Mouse (Mus musculus): ENCODE data around the gene Mrnip. TPM values are rescaled to one million over a fixed set of nuclear protein-coding genes. Genes with fewer than 3 reads are reported as not detected.

The Mrnip gene
- polyA plus RNA-seq, 1 experiment from 2014 or later, result 36.7 TPM

DNA sequence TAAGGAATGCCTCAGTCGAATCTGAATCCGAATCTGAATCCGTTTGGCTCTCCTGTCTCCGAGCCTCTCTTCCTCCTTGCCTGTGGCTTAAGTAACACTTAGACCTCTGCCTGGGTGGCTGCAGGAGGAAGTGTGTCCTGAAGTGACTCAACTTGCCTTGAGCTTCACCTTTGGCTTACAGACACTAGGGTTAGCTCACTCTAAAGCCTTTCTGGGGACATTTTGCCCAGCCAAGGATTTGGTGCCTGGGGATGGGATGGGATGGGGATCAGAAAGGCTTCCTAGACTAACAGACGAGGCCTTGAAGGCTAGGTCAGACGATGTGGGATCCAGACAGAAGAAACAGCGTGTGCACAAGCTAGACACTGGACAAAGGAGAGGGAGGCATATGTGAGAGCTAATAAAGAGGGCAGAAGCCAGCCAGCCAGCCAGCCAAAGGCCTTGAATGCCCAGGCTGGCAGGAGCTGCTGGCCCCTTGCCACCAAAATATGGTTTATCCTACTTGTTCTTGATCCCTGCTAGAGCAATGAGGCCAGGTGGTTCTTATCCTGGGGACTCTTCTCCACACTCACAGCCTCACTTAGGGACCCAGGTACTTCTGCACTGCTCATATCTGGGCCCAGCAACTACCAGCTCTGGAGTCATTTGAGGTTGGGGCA is 55.1 kb downstream of the Mrnip start:
- 53% methylated on average over 7 of the region's 7 CpGs for WGBS
- Histone ChIP-seq H3K9me3 (replicated peaks) (no peaks in the 10 kb centered on the region), H3K4me2 (no peak overlapping the region), H3K4me3 (replicated peaks) (no peak overlapping the region), H3K27me3 (replicated peaks) (peaks cover 2% of the 10 kb centered on the region; the same call in 1 of the 2 replicates), H3K27ac (replicated peaks) (no peak overlapping the region), H3K4me1 (peaks cover 43% of the 10 kb centered on the region), H3K9ac (replicated peaks) (no peak overlapping the region), H3K36me3 (peaks cover 29% of the 10 kb centered on the region)
- ATAC-seq (ENCODE audit: low FRiP score), result no peak

DNA sequence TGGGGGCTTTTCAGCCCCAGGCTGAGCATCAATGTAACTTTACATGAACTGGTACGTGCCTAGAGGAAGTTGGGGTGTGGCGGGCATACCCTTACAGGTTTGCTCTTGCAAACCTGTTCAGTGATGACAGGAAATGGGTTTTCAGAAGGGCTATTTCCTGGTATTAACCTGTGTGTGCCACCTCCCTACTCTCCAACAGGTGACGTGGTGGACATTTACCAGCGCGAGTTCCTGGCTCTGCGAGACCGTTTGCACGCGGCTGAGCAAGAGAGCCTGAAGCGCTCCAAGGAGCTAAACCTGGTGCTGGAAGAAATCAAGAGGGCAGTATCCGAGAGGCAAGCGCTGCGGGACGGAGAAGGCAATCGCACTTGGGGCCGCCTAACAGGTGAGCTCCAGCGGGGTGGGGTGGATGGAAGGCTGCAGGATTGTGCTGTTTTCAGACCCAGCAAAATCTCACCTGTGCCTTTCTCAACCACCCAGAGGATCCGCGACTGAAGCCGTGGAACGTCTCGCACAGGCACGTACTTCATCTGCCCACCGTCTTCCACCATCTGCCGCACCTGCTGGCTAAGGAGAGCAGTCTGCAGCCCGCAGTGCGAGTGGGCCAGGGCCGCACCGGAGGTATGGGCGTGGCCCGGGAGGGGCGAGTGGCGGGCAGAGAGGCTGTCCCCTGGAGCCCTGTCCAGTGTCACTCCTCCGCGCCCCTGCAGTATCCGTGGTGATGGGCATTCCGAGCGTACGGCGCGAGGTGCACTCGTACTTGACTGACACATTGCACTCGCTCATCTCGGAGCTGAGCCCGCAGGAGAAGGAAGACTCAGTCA is 56.4 kb downstream of the Mrnip start:
- no peak for ATAC-seq (ENCODE audit: low FRiP score)
- WGBS, result 25% methylated on average over 45 of the region's 45 CpGs
- H3K4me1 ChIP-seq, result peaks cover 44% of the 10 kb centered on the region
- no peak overlapping the region for H3K27ac ChIP-seq (replicated peaks)
- H3K9me3 ChIP-seq (replicated peaks), result no peaks in the 10 kb centered on the region
- H3K4me3 ChIP-seq (replicated peaks), result no peak overlapping the region
- peak overlapping the region; percentile 38 for H3K4me2 ChIP-seq
- H3K36me3 ChIP-seq, result peaks cover 36% of the 10 kb centered on the region
- H3K27me3 ChIP-seq (replicated peaks), result peaks cover 5% of the 10 kb centered on the region; the same call in 1 of the 2 replicates
- no peak overlapping the region for H3K9ac ChIP-seq (replicated peaks)

DNA sequence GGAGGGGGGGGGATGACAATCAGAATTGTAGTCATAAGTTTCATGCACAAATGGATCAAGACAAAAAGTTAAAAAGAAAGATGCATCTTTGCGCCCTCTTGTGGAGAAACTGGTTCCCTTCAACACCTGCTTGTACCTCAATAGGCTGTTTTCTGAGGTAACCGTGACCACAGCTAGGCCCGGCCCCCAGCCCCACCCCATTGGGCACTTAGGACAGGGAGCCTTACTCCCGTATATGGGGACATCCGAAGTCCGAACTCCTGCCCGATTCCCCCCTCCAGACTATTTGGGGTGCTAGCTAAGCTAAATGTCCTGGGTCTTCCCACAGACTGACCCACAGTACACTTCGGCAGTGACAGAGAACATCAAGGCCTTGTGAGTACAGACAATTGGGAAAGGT is 57.2 kb downstream of the Mrnip start:
- ATAC-seq (ENCODE audit: low FRiP score), result no peak

DNA sequence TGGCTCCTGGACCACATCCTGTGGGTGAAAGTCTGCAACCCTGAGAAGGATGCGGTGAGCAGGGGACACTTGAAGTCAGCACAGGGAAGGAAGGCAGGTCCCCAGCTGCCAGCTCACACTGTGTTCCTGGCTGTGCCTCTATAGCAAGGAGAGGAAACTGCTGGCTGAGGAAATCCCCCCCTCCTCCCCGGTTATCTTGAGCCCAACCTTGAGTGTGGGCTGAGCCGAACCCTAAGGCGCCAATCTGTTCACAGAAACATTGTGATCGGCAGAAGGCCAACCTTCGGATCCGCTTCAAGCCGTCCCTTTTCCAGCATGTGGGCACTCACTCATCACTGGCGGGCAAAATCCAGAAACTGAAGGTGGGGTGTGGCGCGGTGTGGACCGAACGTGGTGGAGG is 58.8 kb downstream of the Mrnip start:
- no peak overlapping the region for H3K4me2 ChIP-seq
- H3K27me3 ChIP-seq (replicated peaks), result peaks cover 16% of the 10 kb centered on the region; the same call in 1 of the 2 replicates
- ATAC-seq (ENCODE audit: low FRiP score), result no peak
- H3K4me3 ChIP-seq (replicated peaks), result no peak overlapping the region
- WGBS, result 93% methylated on average over 13 of the region's 13 CpGs
- H3K9ac ChIP-seq (replicated peaks), result no peak overlapping the region
- peaks cover 36% of the 10 kb centered on the region for H3K36me3 ChIP-seq
- H3K27ac ChIP-seq (replicated peaks), result no peak overlapping the region
- H3K4me1 ChIP-seq, result peaks cover 40% of the 10 kb centered on the region
- H3K9me3 ChIP-seq (replicated peaks), result no peaks in the 10 kb centered on the region

More for the DNA sequence above, 57.2 kb downstream of the Mrnip start:
- Histone ChIP-seq H3K27ac (replicated peaks) (no peak overlapping the region), H3K9ac (replicated peaks) (no peak overlapping the region), H3K4me3 (replicated peaks) (no peak overlapping the region), H3K4me1 (peaks cover 44% of the 10 kb centered on the region), H3K27me3 (replicated peaks) (peaks cover 5% of the 10 kb centered on the region; the same call in 1 of the 2 replicates), H3K4me2 (peak overlapping the region; percentile 38), H3K9me3 (replicated peaks) (no peaks in the 10 kb centered on the region), H3K36me3 (peaks cover 36% of the 10 kb centered on the region)
- WGBS, result 16% methylated on average over 8 of the region's 8 CpGs

DNA sequence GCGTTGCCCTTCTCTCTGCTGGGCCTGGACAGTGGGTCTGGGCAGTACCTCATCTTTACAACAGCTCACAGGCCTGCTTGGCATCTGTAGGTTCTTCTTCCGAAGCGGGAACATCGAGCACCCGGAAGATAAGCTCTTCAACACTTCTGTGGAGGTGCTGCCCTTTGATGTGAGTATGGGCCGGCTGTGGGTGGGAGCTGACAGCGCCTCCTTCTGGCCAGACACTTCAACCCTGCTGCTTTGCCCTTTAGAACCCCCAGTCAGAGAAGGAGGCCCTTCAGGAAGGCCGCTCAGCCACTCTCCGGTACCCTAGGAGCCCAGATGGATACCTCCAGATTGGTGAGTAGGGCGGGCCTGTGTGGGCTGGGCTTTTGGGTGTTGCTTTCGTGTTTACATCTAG is 59.7 kb downstream of the Mrnip start:
- Histone ChIP-seq H3K36me3 (peaks cover 36% of the 10 kb centered on the region), H3K9me3 (replicated peaks) (no peaks in the 10 kb centered on the region), H3K4me2 (no peak overlapping the region), H3K4me1 (peaks cover 32% of the 10 kb centered on the region), H3K4me3 (replicated peaks) (no peak overlapping the region), H3K27me3 (replicated peaks) (peaks cover 26% of the 10 kb centered on the region; the same call in 1 of the 2 replicates), H3K27ac (replicated peaks) (no peak overlapping the region), H3K9ac (replicated peaks) (no peak overlapping the region)
- WGBS, result 90% methylated on average over 11 of the region's 11 CpGs
- ATAC-seq (ENCODE audit: low FRiP score), result no peak

DNA sequence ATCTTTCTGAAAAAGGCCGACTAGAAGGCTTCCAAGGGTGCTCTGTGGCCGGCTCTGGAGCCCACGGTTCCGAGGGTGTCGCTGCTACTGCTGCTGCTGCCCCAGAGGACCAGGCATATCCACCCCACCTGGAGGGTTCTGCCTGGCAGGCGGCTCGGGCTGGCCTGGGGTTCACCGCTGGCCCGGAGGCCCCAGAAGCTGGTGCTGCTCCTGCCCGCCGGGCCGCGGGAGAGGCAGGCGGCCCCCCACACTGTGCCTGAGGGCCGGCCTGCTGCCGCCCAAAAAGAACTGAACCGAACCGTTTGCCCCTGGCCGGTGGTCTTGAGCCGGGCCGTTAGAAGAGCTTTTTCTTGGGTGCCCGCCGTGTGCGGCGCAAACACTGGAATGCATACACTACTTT is 60.4 kb downstream of the Mrnip start:
- no peak overlapping the region for H3K4me3 ChIP-seq (replicated peaks)
- H3K36me3 ChIP-seq, result peaks cover 36% of the 10 kb centered on the region
- H3K4me1 ChIP-seq, result peaks cover 26% of the 10 kb centered on the region
- no peak overlapping the region for H3K9ac ChIP-seq (replicated peaks)
- peaks cover 28% of the 10 kb centered on the region; the same call in 1 of the 2 replicates for H3K27me3 ChIP-seq (replicated peaks)
- H3K9me3 ChIP-seq (replicated peaks), result no peaks in the 10 kb centered on the region
- WGBS, result 95% methylated on average over 25 of the region's 25 CpGs
- H3K4me2 ChIP-seq, result no peak overlapping the region
- H3K27ac ChIP-seq (replicated peaks), result no peak overlapping the region
- no peak for ATAC-seq (ENCODE audit: low FRiP score)

DNA sequence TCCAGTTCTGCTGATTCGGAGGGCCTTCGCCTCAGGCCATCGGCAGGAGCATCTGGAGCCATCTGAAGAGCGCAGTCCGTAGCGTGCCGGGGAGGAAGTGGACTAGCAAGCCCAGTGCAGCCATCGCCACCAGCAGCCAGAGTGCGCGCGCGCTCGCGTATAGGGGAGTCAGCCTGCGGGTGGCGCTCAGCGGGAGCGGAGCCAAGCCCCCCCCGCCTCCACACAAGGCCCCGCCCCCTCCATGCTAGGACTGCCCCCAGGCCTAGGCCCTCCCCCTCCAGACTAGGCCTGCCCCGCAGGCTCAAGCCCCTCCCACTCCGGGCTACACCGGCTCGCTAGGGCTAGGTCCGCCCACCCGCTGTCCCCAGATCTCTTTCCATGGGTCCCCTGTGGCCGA is 62.3 kb downstream of the Mrnip start:
- WGBS, result under 1% methylated on average over 22 of the region's 27 CpGs
- Histone ChIP-seq H3K36me3 (peaks cover 35% of the 10 kb centered on the region), H3K27me3 (replicated peaks) (peaks cover 28% of the 10 kb centered on the region; the same call in 1 of the 2 replicates), H3K4me2 (peak overlapping the region; percentile 96), H3K4me3 (replicated peaks) (peak overlapping the region; percentile 61), H3K27ac (replicated peaks) (no peak overlapping the region), H3K9ac (replicated peaks) (peak overlapping the region; percentile 49), H3K4me1 (peaks cover 20% of the 10 kb centered on the region), H3K9me3 (replicated peaks) (no peaks in the 10 kb centered on the region)
- peak; percentile 89 for ATAC-seq (ENCODE audit: low FRiP score)

DNA sequence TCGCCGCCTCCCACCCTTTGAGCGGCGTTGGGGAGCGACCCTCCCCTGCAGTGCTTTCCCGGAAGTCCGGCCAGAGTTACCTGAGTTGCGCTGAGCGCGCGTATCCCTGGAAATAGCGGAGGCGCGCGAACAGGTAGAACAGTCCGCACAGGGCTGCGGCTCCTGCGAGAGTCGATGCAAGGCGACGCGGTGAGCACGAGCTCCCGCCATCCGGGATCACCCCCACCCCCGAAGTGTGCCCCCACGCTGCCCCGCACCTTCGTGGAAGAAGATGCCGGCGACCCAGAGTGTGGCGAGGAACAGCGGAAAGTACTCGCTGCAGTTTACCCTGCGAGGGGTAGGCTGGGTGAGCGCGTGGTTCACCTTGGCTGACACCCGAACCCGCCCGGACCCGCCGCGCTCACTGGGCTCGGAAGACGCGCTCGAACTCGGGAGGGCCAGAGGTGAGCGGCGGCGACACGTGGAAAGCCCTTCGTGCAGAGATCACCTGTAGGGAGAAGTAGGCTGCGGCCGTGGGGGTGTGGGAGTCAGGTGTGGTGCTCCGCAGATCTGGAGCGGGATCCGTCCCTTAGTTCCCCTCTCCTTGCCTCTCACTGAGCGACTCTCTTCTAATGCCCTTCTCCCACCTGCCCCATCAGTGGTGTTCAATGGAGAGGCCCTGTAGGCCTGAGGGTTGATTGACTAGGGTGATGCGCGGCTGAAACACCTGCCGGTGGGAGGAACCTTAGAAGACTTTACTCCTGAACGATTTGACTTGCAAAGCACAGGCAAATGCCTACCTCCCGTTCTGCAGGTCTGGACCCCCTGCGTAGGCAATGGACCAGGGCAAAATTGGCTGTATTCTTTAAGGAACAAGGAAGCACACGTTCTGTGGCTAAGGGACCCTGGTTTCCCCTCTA is 62.9 kb downstream of the Mrnip start:
- peaks cover 28% of the 10 kb centered on the region for H3K36me3 ChIP-seq
- H3K4me1 ChIP-seq, result peaks cover 20% of the 10 kb centered on the region
- H3K4me2 ChIP-seq, result peak overlapping the region; percentile 96
- WGBS, result 2% methylated on average over 66 of the region's 66 CpGs
- no peaks in the 10 kb centered on the region for H3K9me3 ChIP-seq (replicated peaks)
- no peak overlapping the region for H3K27ac ChIP-seq (replicated peaks)
- ATAC-seq (ENCODE audit: low FRiP score), result peak; percentile 39
- peaks cover 28% of the 10 kb centered on the region; the same call in 1 of the 2 replicates for H3K27me3 ChIP-seq (replicated peaks)
- H3K9ac ChIP-seq (replicated peaks), result peak overlapping the region; percentile 49
- H3K4me3 ChIP-seq (replicated peaks), result peak overlapping the region; percentile 61

DNA sequence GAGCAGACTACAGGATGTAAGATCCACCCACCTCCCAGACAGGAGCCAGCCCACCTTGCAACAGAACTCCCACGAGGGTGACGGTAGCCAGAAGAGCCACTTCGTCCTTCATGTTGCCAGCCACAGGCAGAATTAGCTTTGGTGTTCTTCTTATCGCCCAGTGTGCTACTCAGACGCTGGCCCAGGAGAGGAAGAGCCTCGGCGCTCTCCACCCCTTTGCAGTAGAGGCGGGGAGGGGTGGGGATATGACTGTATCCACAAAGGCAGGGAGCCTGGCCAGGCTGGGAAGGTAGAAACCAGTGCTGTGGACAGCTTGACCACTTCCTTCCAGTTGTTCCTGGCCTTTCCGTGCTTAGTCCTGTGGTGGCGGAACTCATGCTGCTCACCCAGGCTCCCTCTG is 64.1 kb downstream of the Mrnip start, which contains the start of gene Ltc4s:
Ltc4s (minus strand) TSS at position 293 of the 400 bp plus-strand sequence.
- H3K4me2 ChIP-seq, result peak within 1 kb of the TSS; percentile 96
- no peak within 1 kb of the TSS for H3K9ac ChIP-seq (replicated peaks)
- no peak within 1 kb of the TSS for H3K27ac ChIP-seq (replicated peaks)
- peaks cover 17% of the 10 kb centered on the region for H3K36me3 ChIP-seq
- no peak for ATAC-seq (ENCODE audit: low FRiP score)
- H3K4me3 ChIP-seq (replicated peaks), result peak within 1 kb of the TSS; percentile 61
- peaks cover 20% of the 10 kb centered on the region for H3K4me1 ChIP-seq
- H3K9me3 ChIP-seq (replicated peaks), result no peaks in the 10 kb centered on the region
- WGBS, result 50% methylated on average over 10 of the region's 10 CpGs
- peaks cover 28% of the 10 kb centered on the region; the same call in 1 of the 2 replicates for H3K27me3 ChIP-seq (replicated peaks)

DNA sequence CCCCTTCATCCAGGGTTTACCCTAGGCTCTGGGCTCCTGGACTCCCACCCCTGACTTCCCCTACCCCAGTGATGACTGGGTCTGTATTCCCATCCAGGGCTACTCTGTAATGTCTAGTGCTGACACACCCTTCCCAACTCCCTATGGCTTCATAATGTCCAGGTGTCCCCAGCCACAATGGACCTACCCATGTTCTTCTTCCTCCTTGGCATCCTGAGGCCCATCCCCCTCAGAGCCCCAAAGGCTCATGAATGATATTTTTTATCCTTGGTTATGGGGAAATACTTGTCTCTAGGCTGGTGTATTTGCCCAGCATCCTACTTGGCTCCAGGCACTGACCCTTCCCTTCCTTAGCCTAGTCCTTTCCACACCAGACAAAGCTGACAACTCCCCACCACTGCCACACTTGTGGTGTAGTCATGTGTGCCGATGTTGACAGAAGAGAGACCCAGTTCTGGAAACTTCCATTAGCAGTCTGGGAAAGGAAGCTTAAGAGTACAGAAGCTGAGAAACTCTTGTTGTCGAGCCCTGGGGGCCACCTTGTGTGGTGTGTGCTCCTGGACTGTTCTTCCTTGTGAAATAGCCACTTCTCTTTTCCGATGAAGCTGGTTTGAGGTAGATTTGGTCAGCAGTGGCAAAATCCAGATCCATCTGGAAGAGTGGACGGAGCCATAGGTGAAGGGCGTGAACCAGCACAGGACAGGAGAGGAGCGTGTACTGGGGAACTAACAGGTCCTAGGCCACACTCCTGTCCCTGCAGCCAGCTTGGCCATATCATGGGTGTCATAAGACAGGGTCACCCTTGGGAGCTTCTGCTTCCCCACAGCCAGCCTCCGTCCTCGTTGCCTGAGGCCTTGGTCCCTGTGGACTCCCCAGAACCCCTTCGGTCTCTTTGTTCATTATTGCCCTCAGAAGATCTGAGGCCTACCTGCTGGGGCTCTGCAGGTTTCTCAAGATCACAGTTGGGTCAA is 64.9 kb downstream of the Mrnip start:
- Histone ChIP-seq H3K27ac (replicated peaks) (no peak overlapping the region), H3K36me3 (peaks cover 9% of the 10 kb centered on the region), H3K4me1 (peaks cover 20% of the 10 kb centered on the region), H3K27me3 (replicated peaks) (peaks cover 26% of the 10 kb centered on the region; the same call in 1 of the 2 replicates), H3K4me2 (no peak overlapping the region), H3K4me3 (replicated peaks) (no peak overlapping the region), H3K9me3 (replicated peaks) (no peaks in the 10 kb centered on the region), H3K9ac (replicated peaks) (no peak overlapping the region)
- no peak for ATAC-seq (ENCODE audit: low FRiP score)
- WGBS, result 92% methylated on average over 9 of the region's 9 CpGs
